Mouse (Mus musculus): ENCODE measurements around the gene Fanca. TPM values are rescaled to one million over a fixed set of nuclear protein-coding genes. Genes with fewer than 3 reads are reported as not detected.

The Fanca gene
- 23.1 and 43.3 TPM in 2 replicates for total RNA-seq (2017)

DNA sequence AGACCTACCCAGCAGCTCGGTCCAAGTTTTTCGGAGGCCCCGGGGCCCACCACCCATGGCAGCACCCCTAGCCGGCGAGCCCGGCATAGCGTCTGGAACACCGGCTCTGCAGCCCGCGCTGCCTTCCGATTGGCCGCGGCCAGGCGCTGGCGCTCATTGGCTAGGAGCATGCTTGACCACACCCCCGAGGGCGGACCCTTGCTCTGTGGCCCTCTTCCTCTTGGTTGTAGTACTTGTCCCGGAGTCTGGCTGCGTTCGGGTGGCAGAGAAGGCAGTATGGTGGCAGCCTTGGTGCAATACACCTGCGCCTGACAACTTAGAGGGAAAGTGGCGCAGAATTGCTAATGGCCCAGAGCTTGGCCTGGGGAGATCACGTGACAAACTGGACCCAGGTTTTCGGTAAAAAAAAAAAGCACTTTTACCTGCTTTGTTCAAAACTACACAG, at the start of gene Fanca:
Gene Fanca (minus strand): TSS at position 110 of the 445 bp plus-strand sequence.
- peak; percentile 99 for ATAC-seq (replicated peaks; ENCODE audit: low read depth, poor library complexity, severe bottlenecking)

GRCm38 (mm10) chr8:123361082-123361739, 42.8 kb upstream of the Fanca start:
- ATAC-seq (replicated peaks; ENCODE audit: low read depth, poor library complexity, severe bottlenecking) = peak; percentile 93

DNA sequence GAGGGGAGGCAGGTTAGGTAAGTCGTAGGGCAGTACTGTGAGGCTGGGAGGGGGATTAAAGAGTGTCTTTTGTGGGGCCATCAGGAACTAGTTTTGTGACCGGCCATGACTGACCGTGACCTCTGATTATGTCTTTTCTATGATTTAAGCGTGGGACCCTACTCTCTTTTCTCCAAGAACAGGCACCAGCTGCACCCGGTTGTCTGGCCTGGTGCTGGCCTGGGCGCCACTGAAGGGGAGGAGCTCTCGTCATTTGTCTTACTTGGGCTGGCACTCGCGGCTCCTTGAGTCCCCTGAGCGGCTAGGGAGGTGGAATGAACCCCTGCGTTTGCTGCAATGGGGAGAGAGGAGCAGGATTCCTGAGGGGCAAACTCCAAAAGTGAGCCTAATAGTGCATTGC, 34.8 kb upstream of the Fanca start:
- no peak for ATAC-seq (replicated peaks; ENCODE audit: low read depth, poor library complexity, severe bottlenecking)

DNA sequence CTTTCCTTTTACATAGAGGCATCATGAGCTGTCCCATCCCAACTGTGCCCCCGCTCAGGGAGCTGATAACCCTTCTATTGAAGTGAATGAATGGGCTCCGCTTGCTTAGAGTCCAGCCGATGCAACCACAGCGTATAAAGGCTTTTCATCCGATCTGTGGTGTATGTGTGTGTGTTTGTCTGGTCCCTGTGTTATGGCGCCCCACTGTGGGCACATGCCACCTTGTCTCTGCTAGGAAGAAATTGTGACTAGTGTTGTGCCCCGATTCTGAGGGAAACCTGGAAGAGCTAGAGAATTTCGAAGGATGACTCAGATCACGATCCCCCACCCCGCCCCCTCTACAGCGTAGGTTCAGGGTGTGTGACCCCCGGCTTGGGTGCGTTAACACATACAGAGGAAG, 34.4 kb upstream of the Fanca start:
- peak; percentile 83 for ATAC-seq (replicated peaks; ENCODE audit: low read depth, poor library complexity, severe bottlenecking)

GRCm38 (mm10) chr8:123352118-123352517, 33.7 kb upstream of the Fanca start:
- ATAC-seq (replicated peaks; ENCODE audit: low read depth, poor library complexity, severe bottlenecking) = no peak

GRCm38 (mm10) chr8:123349073-123349472, 30.7 kb upstream of the Fanca start:
- no peak for ATAC-seq (replicated peaks; ENCODE audit: low read depth, poor library complexity, severe bottlenecking)

DNA sequence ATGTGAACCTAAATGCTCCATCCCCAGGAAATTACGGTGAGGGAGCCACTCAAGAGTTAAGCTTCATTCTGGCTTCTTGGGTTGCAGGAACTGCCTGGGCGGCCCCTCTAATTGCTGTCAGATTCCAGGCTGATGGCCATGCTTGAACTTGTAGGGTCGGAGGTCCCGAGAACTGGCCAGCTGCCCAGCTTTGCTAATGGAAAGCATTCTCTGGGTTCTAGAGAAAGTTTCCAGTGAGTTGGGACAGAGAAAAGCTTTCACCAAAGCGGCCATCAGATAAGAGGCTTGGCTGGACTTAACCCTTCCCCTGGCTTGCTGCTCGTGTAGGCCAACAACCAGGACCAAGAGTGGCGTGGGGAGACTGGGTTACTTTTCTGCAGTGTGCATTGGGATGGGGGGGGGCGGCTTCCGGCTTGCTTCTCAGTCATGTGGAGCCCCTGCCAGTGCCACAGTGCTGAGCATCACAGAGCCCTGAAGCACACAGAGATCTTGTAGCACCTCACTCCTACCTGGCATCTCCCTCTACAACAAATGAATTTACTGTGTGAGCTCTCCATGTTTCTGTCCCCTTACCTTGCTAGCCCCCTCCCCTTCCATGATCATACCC, 30.0 kb upstream of the Fanca start:
- ATAC-seq (replicated peaks; ENCODE audit: low read depth, poor library complexity, severe bottlenecking) = no peak

DNA sequence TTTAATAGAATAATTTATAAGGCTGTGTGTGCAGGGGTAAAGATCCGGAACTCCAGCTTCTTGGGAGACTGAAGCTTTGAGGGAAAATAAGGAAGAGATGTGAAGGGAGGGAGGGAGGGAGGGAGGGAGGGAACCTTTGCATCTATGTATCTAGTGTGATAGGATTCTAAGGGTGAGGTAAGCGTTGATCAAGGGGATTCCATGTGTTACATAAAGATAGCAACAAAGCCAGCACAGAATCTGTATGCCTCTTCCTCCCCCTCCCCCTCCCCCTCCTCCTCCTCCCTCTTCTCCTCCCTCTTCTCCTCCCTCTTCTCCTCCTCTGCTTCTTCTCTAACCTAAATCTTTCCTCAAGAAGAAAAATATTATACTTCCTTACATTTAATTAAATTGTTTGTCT, 28.9 kb upstream of the Fanca start:
- no peak for ATAC-seq (replicated peaks; ENCODE audit: low read depth, poor library complexity, severe bottlenecking)

DNA sequence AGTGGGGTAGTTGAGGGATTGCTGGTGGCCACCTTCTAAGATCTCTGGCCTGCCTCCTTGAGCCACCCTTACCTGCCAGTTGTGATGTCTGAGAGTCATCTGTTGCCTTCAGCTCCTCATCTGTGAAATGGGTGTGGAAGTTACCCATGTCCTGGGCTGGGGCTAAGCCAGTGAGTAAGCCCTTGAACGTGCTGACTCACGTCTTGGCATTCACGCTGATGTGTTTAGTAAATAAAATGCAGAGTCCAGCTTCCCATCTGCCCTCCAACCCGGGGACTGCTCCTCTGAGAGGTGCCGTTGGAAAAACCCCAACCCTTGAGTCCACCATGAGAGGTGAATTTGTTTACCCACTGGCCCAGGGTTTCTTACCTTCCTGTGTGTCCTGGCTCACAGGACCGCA, 27.5 kb upstream of the Fanca start:
- ATAC-seq (replicated peaks; ENCODE audit: low read depth, poor library complexity, severe bottlenecking) = no peak

DNA sequence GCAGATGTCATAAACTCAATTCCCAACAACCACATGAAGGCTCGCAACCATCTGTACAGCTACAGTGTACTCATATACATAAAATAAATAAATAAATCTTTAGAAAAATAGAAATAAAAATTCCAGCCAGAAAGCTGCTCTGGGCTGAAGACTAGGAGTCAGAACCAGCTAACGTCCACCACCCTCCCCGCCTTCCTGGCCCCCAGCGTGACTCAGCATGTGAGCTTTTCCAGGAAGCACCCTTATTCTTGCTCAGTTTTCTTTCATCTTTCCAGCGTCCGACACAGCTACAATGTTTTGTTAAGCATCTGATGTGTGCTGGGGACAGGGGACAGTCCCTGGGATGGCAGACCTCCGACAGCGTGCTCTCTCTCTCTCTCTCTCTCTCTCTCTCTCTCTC, 26.8 kb upstream of the Fanca start:
- no peak for ATAC-seq (replicated peaks; ENCODE audit: low read depth, poor library complexity, severe bottlenecking)

GRCm38 (mm10) chr8:123343422-123343821, 25.0 kb upstream of the Fanca start:
- 0 out of 2 replicates have a peak, but pooled peaks have one; percentile 30 for ATAC-seq (replicated peaks; ENCODE audit: low read depth, poor library complexity, severe bottlenecking)

GRCm38 (mm10) chr8:123342911-123343310, 24.5 kb upstream of the Fanca start:
- no peak for ATAC-seq (replicated peaks; ENCODE audit: low read depth, poor library complexity, severe bottlenecking)

- ATAC-seq (replicated peaks; ENCODE audit: low read depth, poor library complexity, severe bottlenecking) = peak; percentile 55
Measured at GRCm38 (mm10) chr8:123342253-123342652, 23.9 kb upstream of the Fanca start.

DNA sequence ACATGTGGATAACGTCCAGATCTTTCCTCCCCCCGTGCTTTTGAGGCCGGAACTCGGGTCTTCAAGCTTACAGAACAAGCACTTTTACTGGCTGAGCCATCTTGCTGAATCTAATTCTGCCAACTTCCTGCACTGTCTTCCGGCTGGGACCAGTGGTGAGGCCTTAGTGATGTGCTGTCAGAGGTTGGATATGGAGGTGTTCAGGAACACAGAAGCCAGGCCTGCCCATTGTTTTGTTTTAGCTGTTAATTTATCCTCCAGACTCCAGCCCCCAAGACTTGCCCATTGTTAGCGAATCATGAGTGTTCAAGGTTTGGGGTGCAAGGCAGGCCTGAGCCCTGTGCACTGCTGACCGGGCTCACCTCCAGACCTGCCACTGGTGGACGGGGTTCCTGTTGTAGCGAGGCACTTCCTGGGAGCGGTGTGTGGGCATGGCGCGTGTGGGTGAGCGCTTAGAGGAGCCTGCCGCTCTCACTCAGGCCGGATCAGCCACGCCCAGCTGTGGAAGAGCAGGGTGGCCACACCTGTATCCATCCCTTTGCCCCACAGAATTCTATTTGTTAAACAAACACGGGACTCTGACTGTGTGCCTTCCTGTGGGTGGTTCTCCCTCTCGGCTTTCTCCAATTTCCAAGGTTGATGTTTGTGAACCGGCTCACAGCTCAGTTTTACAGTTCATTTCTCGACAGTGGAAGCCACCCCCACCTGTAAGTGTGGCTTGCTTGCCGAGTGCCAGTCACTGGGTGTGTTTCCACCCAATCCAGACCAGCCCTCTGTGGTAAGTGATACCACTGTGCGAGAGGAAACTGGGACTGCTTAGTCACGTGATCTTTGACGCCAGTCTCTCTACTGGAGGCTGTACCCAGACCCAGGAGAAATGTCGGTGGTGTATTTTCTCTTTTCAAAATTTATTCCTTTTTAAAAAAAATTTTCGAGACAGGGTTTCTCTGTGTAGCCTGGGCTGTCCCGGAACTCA, 23.0 kb upstream of the Fanca start:
- peak; percentile 77 for ATAC-seq (replicated peaks; ENCODE audit: low read depth, poor library complexity, severe bottlenecking)

DNA sequence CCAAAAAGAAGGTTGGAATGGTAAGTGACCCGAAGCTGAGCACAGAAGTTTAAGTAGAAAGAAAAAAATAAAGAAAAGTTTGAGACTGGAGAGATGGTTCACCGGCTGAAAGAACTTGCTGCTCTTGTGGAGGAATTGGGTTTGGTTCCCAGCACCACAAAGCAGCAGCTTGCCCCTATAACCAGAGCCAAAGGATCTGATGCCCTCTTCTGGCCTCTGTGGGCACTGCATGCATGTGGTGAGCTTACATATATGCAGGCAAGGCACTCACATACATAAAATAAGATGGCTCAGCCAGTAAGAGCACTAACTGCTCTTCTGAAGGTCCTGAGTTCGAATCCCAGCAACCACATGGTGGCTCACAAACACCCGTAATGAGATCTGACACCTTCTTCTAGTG, 21.7 kb upstream of the Fanca start:
- no peak for ATAC-seq (replicated peaks; ENCODE audit: low read depth, poor library complexity, severe bottlenecking)

DNA sequence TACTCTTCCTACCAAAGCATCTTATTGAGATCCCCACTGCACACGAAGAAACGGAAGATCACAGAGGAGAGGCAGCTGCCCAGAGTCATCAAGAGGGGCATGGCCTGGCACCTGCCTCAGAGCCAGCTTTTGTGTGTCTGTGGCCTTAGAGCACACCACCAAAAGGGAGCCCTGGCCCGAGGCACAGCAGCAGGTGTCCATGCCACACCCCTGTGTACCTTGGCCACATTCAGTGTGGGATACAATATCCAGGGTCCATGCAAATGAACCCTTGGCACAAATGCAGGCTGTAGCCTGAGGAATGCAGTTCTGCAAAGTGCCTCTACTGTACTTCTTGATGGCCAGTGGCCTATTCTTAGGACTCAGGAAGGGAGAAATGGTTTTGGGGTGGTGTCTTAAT, 19.1 kb upstream of the Fanca start:
- no peak for ATAC-seq (replicated peaks; ENCODE audit: low read depth, poor library complexity, severe bottlenecking)

GRCm38 (mm10) chr8:123334467-123334866, 16.1 kb upstream of the Fanca start:
- ATAC-seq (replicated peaks; ENCODE audit: low read depth, poor library complexity, severe bottlenecking) = no peak

- ATAC-seq (replicated peaks; ENCODE audit: low read depth, poor library complexity, severe bottlenecking) = no peak
Measured at GRCm38 (mm10) chr8:123333864-123334263, 15.5 kb upstream of the Fanca start.

DNA sequence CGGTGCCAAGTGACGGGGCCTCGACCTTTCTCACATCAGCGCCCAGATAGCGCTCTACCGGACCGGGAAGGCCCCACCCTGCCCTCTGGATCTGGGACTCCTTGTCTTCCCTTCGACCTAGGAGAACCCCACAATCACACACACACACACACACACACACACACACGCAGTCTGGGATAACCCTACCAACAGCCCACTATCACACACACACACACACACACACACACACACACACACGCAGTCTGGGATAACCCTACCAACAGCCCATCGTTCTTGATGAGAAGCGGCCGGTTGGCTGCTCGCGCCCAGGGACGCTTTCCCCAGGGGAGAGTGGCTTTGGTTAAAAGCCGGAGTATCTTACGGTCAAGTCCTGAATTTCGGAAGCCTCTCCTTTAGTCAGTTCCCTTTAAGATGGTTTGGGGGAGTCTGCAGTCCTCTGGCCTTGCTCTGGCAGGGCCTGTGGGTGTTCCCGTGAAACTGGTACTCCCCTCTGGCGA, 14.8 kb upstream of the Fanca start:
- ATAC-seq (replicated peaks; ENCODE audit: low read depth, poor library complexity, severe bottlenecking) = no peak

DNA sequence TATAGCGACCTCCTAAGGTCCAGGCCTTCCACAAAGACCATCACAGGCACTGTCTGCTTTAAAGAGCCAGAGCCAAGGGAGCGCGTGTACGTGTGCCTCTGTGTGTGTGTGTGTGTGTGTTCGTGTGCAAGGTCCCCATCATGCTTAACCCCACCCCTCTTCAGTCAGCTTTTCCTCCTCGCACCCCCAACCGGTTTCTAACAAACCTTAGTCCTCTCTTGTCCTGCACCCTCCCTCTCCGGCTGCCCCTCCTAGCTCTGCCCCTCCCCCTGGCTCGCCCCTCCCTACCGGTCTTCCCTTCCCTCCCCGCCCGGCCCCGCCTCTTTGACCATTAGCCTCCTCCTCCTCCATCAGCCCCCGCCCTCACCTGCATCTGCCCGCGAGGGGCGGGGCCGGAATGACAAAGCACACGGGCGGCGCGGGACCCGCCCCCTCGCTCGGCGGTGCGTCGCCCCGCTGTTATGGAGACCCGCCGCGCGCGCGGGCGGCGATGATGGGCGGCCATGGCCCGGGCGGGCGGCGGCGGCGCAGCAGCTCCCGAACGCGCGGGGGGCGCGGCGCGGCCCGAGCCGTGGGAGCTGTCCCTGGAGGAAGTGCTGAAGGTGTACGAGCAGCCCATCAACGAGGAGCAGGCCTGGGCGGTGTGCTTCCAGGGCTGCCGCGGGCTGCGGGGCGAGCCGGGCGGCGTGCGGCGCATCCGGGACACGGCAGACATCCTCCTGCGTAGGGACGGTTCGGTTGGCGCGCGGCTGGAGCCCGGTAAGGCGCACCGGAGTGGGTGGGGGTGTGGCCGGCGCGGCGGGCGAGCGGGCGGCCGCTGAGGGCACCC, 14.1 kb upstream of the Fanca start, which contains the start of gene Spire2:
Gene Spire2 (plus strand): TSS at position 452 of the 829 bp plus-strand sequence.
- peak; percentile 69 for ATAC-seq (replicated peaks; ENCODE audit: low read depth, poor library complexity, severe bottlenecking)

Data from common myeloid progenitor, adult 5-6 weeks (primary cell).